Mouse (Mus musculus) spleen, adult 10 weeks (tissue): ENCODE results near the gene Zfp667. TPM values are rescaled to one million over a fixed set of nuclear protein-coding genes. Genes with fewer than 3 reads are reported as not detected.

Experiments used
- polyA plus RNA-seq: library from polyadenylated mRNA; stranded (reverse); fragments of 350-450 nt; fragmentation: Illumina TruSeq; extraction: RNeasy Lipid Tissue Mini Kit (QIAGEN cat#74804); gene quantifications from one replicate; pipeline ENCODE4 v1.2.3, GENCODE M21; 2015; ENCODE audit warnings: low replicate concordance; ENCODE audit not compliant: insufficient read depth

The Zfp667 gene
- 6.6 TPM for polyA plus RNA-seq

GRCm38 (mm10) chr7:6285842-6286705 is at the start of gene Zfp667:
Gene Zfp667, plus strand, starts transcription at chr7:6286579.

GRCm38 (mm10) chr7:6252410-6252809 is 34.0 kb upstream of the Zfp667 start, which contains the start of gene Epp13:
Gene Epp13, plus strand, starts transcription at chr7:6252710.

GRCm38 (mm10) chr7:6331233-6331956 is 45.0 kb downstream of the Zfp667 start, which contains the start of gene Zfp583:
Gene Zfp583, minus strand, starts transcription at chr7:6331285.

GRCm38 (mm10) chr7:6343501-6344071 is 57.2 kb downstream of the Zfp667 start, which contains the start of gene Gm3854:
Gene Gm3854, plus strand, starts transcription at chr7:6343759.

Other genes starting within 250 kb of the Zfp667 start
- not detected for gene Nlrp4c, start 241.4 kb upstream of the Zfp667 start, polyA plus RNA-seq
- gene Zfp787, start 130.6 kb upstream of the Zfp667 start, polyA plus RNA-seq, result 19.4 TPM
- 11.0 TPM for gene Zfp444, start 114.4 kb upstream of the Zfp667 start, polyA plus RNA-seq
- gene Galp, start 89.5 kb upstream of the Zfp667 start, polyA plus RNA-seq, result not detected
- not detected for gene Zscan5b, start 64.3 kb upstream of the Zfp667 start, polyA plus RNA-seq
- gene Epp13, start 33.9 kb upstream of the Zfp667 start, polyA plus RNA-seq, result not detected
- gene Zfp583, start 44.7 kb downstream of the Zfp667 start, polyA plus RNA-seq, result 4.1 TPM
- gene Gm3854, start 57.2 kb downstream of the Zfp667 start, polyA plus RNA-seq, result 0.54 TPM
- 6.7 TPM for gene Zfp78, start 76.7 kb downstream of the Zfp667 start, polyA plus RNA-seq
- gene Zfp28, start 96.7 kb downstream of the Zfp667 start, polyA plus RNA-seq, result 10.9 TPM
- not detected for gene Smim17, start 112.1 kb downstream of the Zfp667 start, polyA plus RNA-seq
- gene Gm20715, start 123.7 kb downstream of the Zfp667 start, polyA plus RNA-seq, result not detected
- not detected for gene Olfr1344, start 152.1 kb downstream of the Zfp667 start, polyA plus RNA-seq
- not detected for gene Olfr1336, start 169.6 kb downstream of the Zfp667 start, polyA plus RNA-seq
- not detected for gene Olfr1346, start 180.5 kb downstream of the Zfp667 start, polyA plus RNA-seq
- gene Olfr5, start 200.4 kb downstream of the Zfp667 start, polyA plus RNA-seq, result not detected
- gene Olfr1347, start 213.2 kb downstream of the Zfp667 start, polyA plus RNA-seq, result not detected
- gene Olfr1348, start 222.2 kb downstream of the Zfp667 start, polyA plus RNA-seq, result not detected
- gene Olfr1349, start 236.4 kb downstream of the Zfp667 start, polyA plus RNA-seq, result not detected